Mouse (Mus musculus) forebrain, postnatal 0 days (tissue): ENCODE measurements at regions not wholly inside any gene's neighbourhood (a gene's known extent, or its start where the extent isn't known, plus 50 kb on each side); places are given as distances from the start of the nearest gene placed in this dataset.
A peak's percentile ranks its signal among the peaks of the same experiment; 100 is the strongest.

ENCODE experiments used
- ATAC-seq: fragments of 200-750 bp; cut with Nextera tagmentation; 2 replicates; pipeline ENCODE4 v1.8.0; 2017; ENCODE audit warnings: mild to moderate bottlenecking, moderate library complexity
- DNase-seq: peaks from one replicate; pipeline ENCODE4 v3.0.0-alpha.2; 2015
- H3K27ac ChIP-seq: fragments of 300-500 bp; sonication (generic); 2 replicates; pipeline ENCODE4 v1.5.1; 2014; ENCODE audit warnings: low read depth, mild to moderate bottlenecking, antibody characterized with exemption, low read length, moderate library complexity, mixed read lengths
- H3K27me3 ChIP-seq: fragments of 300-500 bp; sonication (generic); 2 replicates; pipeline ENCODE4 v1.6.1; 2014; ENCODE audit warnings: mild to moderate bottlenecking, low read length, mixed read lengths; ENCODE audit not compliant: insufficient read depth
- H3K36me3 ChIP-seq: fragments of 300-500 bp; sonication (generic); 2 replicates; pipeline ENCODE4 v1.6.1; 2014; ENCODE audit warnings: mild to moderate bottlenecking, moderate library complexity; ENCODE audit not compliant: insufficient read depth
- H3K4me1 ChIP-seq: fragments of 300-500 bp; sonication (generic); 2 replicates; pipeline ENCODE4 v1.6.1; 2014; ENCODE audit warnings: antibody characterized with exemption; ENCODE audit not compliant: insufficient read depth
- H3K4me2 ChIP-seq: fragments of 300-500 bp; sonication (generic); 2 replicates; pipeline ENCODE4 v1.6.1; 2014; ENCODE audit warnings: low read depth, mild to moderate bottlenecking, moderate library complexity
- H3K4me3 ChIP-seq: fragments of 300-500 bp; sonication (generic); 2 replicates; pipeline ENCODE4 v1.5.1; 2014; ENCODE audit warnings: low read depth, low read length, mixed read lengths
- H3K9ac ChIP-seq: fragments of 300-500 bp; sonication (generic); 2 replicates; pipeline ENCODE4 v1.6.1; 2014; ENCODE audit warnings: mild to moderate bottlenecking
- H3K9me3 ChIP-seq: fragments of 300-500 bp; sonication (generic); 2 replicates; pipeline ENCODE4 v1.6.1; 2016; ENCODE audit warnings: low read length
- CTCF ChIP-seq: sonication (generic); IDR thresholded peaks from 2 replicates; pipeline ENCODE4 v1.5.1; 2016; ENCODE audit warnings: antibody characterized with exemption, control low read depth, low read depth
- WGBS: fragments of 180-500 bp; shearing (Covaris S2); extraction: QIAGEN DNeasy Blood & Tissue Kit; methylation state at CpG from one replicate; pipeline ENCODE4 v1.1.7; 2014; 5-methylcytosine and 5-hydroxymethylcytosine counted together

GRCm38 (mm10) chr8:115549112-115549511 is 158.5 kb downstream of the Maf start:
- WGBS, result 19% methylated on average over 1 of the region's 1 CpGs
- Histone ChIP-seq H3K36me3 (no peaks in the 10 kb centered on the region), H3K9ac (no peak overlapping the region), H3K4me3 (no peak overlapping the region), H3K27me3 (no peaks in the 10 kb centered on the region), H3K27ac (no peak overlapping the region), H3K4me1 (no peaks in the 10 kb centered on the region), H3K4me2 (no peak overlapping the region), H3K9me3 (no peaks in the 10 kb centered on the region)
- no peak for TF ChIP-seq CTCF
- ATAC-seq (peak; percentile 38; the same call in 1 of the 2 replicates), DNase-seq (no peak)

GRCm38 (mm10) chr8:115544067-115544466 is 163.5 kb downstream of the Maf start:
- no peaks in the 10 kb centered on the region for H3K4me1 ChIP-seq
- DNase-seq (no peak), ATAC-seq (no peak)
- H3K9me3 ChIP-seq, result no peaks in the 10 kb centered on the region
- no peak overlapping the region for H3K4me2 ChIP-seq
- WGBS, result 76% methylated on average over 6 of the region's 6 CpGs
- H3K27me3 ChIP-seq, result no peaks in the 10 kb centered on the region
- TF ChIP-seq CTCF, result no peak
- no peak overlapping the region for H3K9ac ChIP-seq
- no peak overlapping the region for H3K27ac ChIP-seq
- H3K4me3 ChIP-seq, result no peak overlapping the region
- H3K36me3 ChIP-seq, result no peaks in the 10 kb centered on the region

- no peak overlapping the region for H3K4me2 ChIP-seq
- no peaks in the 10 kb centered on the region for H3K36me3 ChIP-seq
- DNase-seq, result no peak
- no peaks in the 10 kb centered on the region for H3K9me3 ChIP-seq
- no peaks in the 10 kb centered on the region for H3K4me1 ChIP-seq
- 89% methylated on average over 3 of the region's 3 CpGs for WGBS
- H3K27ac ChIP-seq, result no peak overlapping the region
- H3K4me3 ChIP-seq, result no peak overlapping the region
- no peak for ATAC-seq
- no peak for TF ChIP-seq CTCF
- no peaks in the 10 kb centered on the region for H3K27me3 ChIP-seq
- no peak overlapping the region for H3K9ac ChIP-seq
These were observed 164.7 kb downstream of the Maf start for GRCm38 (mm10) chr8:115542935-115543334.

DNA sequence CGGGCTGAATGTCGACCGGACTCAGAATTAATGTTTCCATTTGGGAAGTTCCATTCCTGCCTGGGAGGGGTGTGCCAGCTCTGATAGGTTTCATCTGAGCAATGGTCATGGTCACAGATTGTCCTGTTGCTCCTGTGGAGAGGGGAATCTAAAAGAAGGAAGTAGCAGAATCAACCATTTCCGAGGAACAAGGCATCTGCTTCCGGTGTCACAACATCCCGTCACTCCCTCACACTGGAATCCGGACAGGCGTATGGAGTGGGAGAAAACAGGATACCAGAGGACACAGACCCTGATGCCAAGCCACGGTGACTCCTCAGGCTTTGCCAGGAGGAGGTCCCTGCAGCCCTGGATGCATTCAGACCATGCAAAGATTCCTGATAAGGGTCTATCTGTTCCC is 168.0 kb downstream of the Maf start:
- no peaks in the 10 kb centered on the region for H3K9me3 ChIP-seq
- no peak overlapping the region for H3K9ac ChIP-seq
- no peaks in the 10 kb centered on the region for H3K36me3 ChIP-seq
- no peak for TF ChIP-seq CTCF
- H3K4me3 ChIP-seq, result no peak overlapping the region
- H3K27me3 ChIP-seq, result no peaks in the 10 kb centered on the region
- no peak overlapping the region for H3K27ac ChIP-seq
- H3K4me2 ChIP-seq, result no peak overlapping the region
- 86% methylated on average over 9 of the region's 9 CpGs for WGBS
- no peak for DNase-seq
- no peaks in the 10 kb centered on the region for H3K4me1 ChIP-seq
- no peak for ATAC-seq

- H3K9ac ChIP-seq, result no peak overlapping the region
- no peaks in the 10 kb centered on the region for H3K9me3 ChIP-seq
- WGBS, result 87% methylated on average over 4 of the region's 4 CpGs
- ATAC-seq, result no peak
- no peak overlapping the region for H3K4me3 ChIP-seq
- no peak overlapping the region for H3K4me2 ChIP-seq
- no peak for DNase-seq
- H3K4me1 ChIP-seq, result no peaks in the 10 kb centered on the region
- no peaks in the 10 kb centered on the region for H3K27me3 ChIP-seq
- H3K36me3 ChIP-seq, result no peaks in the 10 kb centered on the region
- no peak overlapping the region for H3K27ac ChIP-seq
- TF ChIP-seq CTCF, result no peak
These were observed 169.4 kb downstream of the Maf start for GRCm38 (mm10) chr8:115538236-115538635.

DNA sequence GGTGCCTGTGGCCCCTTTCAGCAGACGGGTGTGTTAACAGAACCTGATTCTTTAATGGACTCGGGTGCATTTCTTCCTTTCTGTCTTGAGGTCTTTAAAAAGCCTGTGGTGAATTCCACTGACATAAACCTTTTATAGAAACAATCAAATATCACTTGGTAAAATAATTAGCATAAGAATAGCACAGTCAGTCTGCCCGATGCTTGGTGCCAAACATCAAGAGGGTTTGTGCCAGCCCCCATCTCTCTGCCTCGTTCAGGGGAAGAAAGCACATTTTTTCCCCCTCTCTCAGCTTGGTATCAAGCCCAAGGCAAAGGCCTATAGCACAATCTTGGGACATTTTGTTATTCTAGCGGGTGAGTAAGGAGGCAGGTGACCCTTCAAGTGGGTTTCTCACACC is 169.8 kb downstream of the Maf start:
- Histone ChIP-seq H3K4me2 (no peak overlapping the region), H3K27me3 (no peaks in the 10 kb centered on the region), H3K27ac (no peak overlapping the region), H3K4me1 (no peaks in the 10 kb centered on the region), H3K9me3 (no peaks in the 10 kb centered on the region), H3K4me3 (no peak overlapping the region), H3K36me3 (no peaks in the 10 kb centered on the region), H3K9ac (no peak overlapping the region)
- 16% methylated on average over 5 of the region's 5 CpGs for WGBS
- no peak for TF ChIP-seq CTCF
- no peak for DNase-seq
- no peak for ATAC-seq

DNA sequence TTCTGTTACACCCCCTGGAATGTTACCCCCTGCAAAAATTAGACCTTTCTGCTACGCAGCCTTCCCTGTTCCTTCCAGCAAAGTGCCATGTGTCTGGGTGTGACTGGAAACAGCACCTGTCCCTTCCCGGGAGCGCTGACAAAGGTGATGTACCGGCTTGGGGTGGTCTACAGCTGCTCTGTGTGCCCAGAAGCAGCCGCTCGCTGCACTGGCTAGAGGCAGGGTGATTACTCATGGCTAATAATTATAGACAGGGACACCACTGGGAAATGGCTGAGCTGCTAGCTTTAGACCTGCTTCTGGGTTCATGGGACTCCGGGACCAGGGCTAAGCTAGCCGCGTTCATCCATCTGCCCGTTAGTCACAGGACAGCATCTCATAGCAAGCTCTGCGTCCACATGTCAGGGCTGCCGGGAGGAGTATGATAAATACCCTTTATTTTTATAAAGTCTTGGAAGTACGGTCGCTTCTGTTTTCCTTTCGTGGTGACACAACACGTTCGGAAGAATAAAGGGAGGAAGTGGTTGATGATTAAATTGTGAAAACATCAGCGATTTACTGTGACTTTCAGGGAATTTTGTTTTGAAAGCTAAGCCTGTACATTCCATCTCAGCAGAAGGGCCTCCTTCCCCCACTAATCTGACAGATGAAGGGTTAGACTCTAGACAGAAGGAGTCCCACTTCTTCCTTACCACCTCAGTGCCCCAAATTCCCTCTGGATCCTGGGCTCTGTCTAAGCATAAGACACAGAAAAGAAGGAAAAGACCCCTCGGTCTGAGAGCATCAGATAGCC is 170.8 kb downstream of the Maf start:
- Histone ChIP-seq H3K4me3 (no peak overlapping the region), H3K9me3 (no peaks in the 10 kb centered on the region), H3K4me1 (no peaks in the 10 kb centered on the region), H3K36me3 (no peaks in the 10 kb centered on the region), H3K27ac (no peak overlapping the region), H3K4me2 (no peak overlapping the region), H3K27me3 (no peaks in the 10 kb centered on the region), H3K9ac (no peak overlapping the region)
- ATAC-seq (no peak), DNase-seq (no peak)
- WGBS, result 81% methylated on average over 19 of the region's 19 CpGs
- TF ChIP-seq CTCF, result no peak

- no peak for DNase-seq
- no peaks in the 10 kb centered on the region for H3K36me3 ChIP-seq
- no peaks in the 10 kb centered on the region for H3K4me1 ChIP-seq
- no peak overlapping the region for H3K4me2 ChIP-seq
- no peak overlapping the region for H3K9ac ChIP-seq
- WGBS, result 76% methylated on average over 8 of the region's 8 CpGs
- no peaks in the 10 kb centered on the region for H3K27me3 ChIP-seq
- H3K9me3 ChIP-seq, result no peaks in the 10 kb centered on the region
- no peak overlapping the region for H3K27ac ChIP-seq
- H3K4me3 ChIP-seq, result no peak overlapping the region
- no peak for ATAC-seq
- no peak for TF ChIP-seq CTCF
These were observed 171.6 kb downstream of the Maf start for GRCm38 (mm10) chr8:115536001-115536400.
